Mouse (Mus musculus): ENCODE measurements around the gene Mlec. TPM values are rescaled to one million over a fixed set of nuclear protein-coding genes. Genes with fewer than 3 reads are reported as not detected.

Gene Mlec
- polyA plus RNA-seq, 1 experiment from 2014 or later, result 56.4 TPM

- Histone ChIP-seq H3K36me3 (ENCODE audit: control insufficient read depth, insufficient read depth, low read length) (peaks cover 3% of the 10 kb centered on the region), H3K4me1 (replicated peaks; ENCODE audit: control insufficient read depth, insufficient read depth, low read length) (no peaks in the 10 kb centered on the region), H3K9ac (ENCODE audit: low read length) (no peak overlapping the region), H3K27ac (ENCODE audit: low read depth, low read length) (no peak overlapping the region), H3K4me3 (ENCODE audit: low read depth, low read length) (no peak overlapping the region), H3K4me2 (ENCODE audit: low read depth, low read length, severe bottlenecking) (no peak overlapping the region), H3K27me3 (ENCODE audit: control insufficient read depth, insufficient read depth, low read length) (no peaks in the 10 kb centered on the region), H3K9me3 (ENCODE audit: control insufficient read depth, low read length) (no peaks in the 10 kb centered on the region)
- 64% methylated on average over 6 of the region's 6 CpGs for WGBS
- DNase-seq (ENCODE audit: low spot score) (no peak), ATAC-seq (replicated peaks; ENCODE audit: low FRiP score) (no peak)
Measured at GRCm38 (mm10) chr5:115144471-115144870, 13.5 kb downstream of the Mlec start.

GRCm38 (mm10) chr5:115143552-115143951, 14.4 kb downstream of the Mlec start:
- no peak for DNase-seq (ENCODE audit: low spot score)
- Histone ChIP-seq H3K4me1 (replicated peaks; ENCODE audit: control insufficient read depth, insufficient read depth, low read length) (no peaks in the 10 kb centered on the region), H3K27me3 (ENCODE audit: control insufficient read depth, insufficient read depth, low read length) (no peaks in the 10 kb centered on the region), H3K9me3 (ENCODE audit: control insufficient read depth, low read length) (no peaks in the 10 kb centered on the region), H3K4me3 (ENCODE audit: low read depth, low read length) (no peak overlapping the region), H3K9ac (ENCODE audit: low read length) (no peak overlapping the region), H3K4me2 (ENCODE audit: low read depth, low read length, severe bottlenecking) (no peak overlapping the region), H3K36me3 (ENCODE audit: control insufficient read depth, insufficient read depth, low read length) (no peaks in the 10 kb centered on the region), H3K27ac (ENCODE audit: low read depth, low read length) (no peak overlapping the region)
- 85% methylated on average over 10 of the region's 10 CpGs for WGBS
- no peak for ATAC-seq (replicated peaks; ENCODE audit: low FRiP score)

- Histone ChIP-seq H3K27me3 (ENCODE audit: control insufficient read depth, insufficient read depth, low read length) (no peaks in the 10 kb centered on the region), H3K36me3 (ENCODE audit: control insufficient read depth, insufficient read depth, low read length) (no peaks in the 10 kb centered on the region), H3K9me3 (ENCODE audit: control insufficient read depth, low read length) (no peaks in the 10 kb centered on the region), H3K9ac (ENCODE audit: low read length) (no peak overlapping the region), H3K27ac (ENCODE audit: low read depth, low read length) (no peak overlapping the region), H3K4me2 (ENCODE audit: low read depth, low read length, severe bottlenecking) (no peak overlapping the region), H3K4me1 (replicated peaks; ENCODE audit: control insufficient read depth, insufficient read depth, low read length) (no peaks in the 10 kb centered on the region), H3K4me3 (ENCODE audit: low read depth, low read length) (no peak overlapping the region)
- no peak for DNase-seq (ENCODE audit: low spot score)
- no peak for ATAC-seq (replicated peaks; ENCODE audit: low FRiP score)
- WGBS, result 90% methylated on average over 9 of the region's 9 CpGs
Measured at GRCm38 (mm10) chr5:115142166-115142697, 15.7 kb downstream of the Mlec start.

- WGBS, result 86% methylated on average over 3 of the region's 3 CpGs
- H3K4me2 ChIP-seq (ENCODE audit: low read depth, low read length, severe bottlenecking), result no peak overlapping the region
- H3K4me3 ChIP-seq (ENCODE audit: low read depth, low read length), result no peak overlapping the region
- H3K9ac ChIP-seq (ENCODE audit: low read length), result no peak overlapping the region
- no peaks in the 10 kb centered on the region for H3K27me3 ChIP-seq (ENCODE audit: control insufficient read depth, insufficient read depth, low read length)
- no peak overlapping the region for H3K27ac ChIP-seq (ENCODE audit: low read depth, low read length)
- H3K9me3 ChIP-seq (ENCODE audit: control insufficient read depth, low read length), result no peaks in the 10 kb centered on the region
- ATAC-seq (replicated peaks; ENCODE audit: low FRiP score), result no peak
- no peak for DNase-seq (ENCODE audit: low spot score)
- no peaks in the 10 kb centered on the region for H3K36me3 ChIP-seq (ENCODE audit: control insufficient read depth, insufficient read depth, low read length)
- no peaks in the 10 kb centered on the region for H3K4me1 ChIP-seq (replicated peaks; ENCODE audit: control insufficient read depth, insufficient read depth, low read length)
Measured at GRCm38 (mm10) chr5:115140726-115141125, 17.3 kb downstream of the Mlec start.

- H3K27ac ChIP-seq (ENCODE audit: low read depth, low read length), result no peak overlapping the region
- no peaks in the 10 kb centered on the region for H3K27me3 ChIP-seq (ENCODE audit: control insufficient read depth, insufficient read depth, low read length)
- no peaks in the 10 kb centered on the region for H3K4me1 ChIP-seq (replicated peaks; ENCODE audit: control insufficient read depth, insufficient read depth, low read length)
- WGBS, result 80% methylated on average over 4 of the region's 4 CpGs
- no peak for DNase-seq (ENCODE audit: low spot score)
- H3K36me3 ChIP-seq (ENCODE audit: control insufficient read depth, insufficient read depth, low read length), result no peaks in the 10 kb centered on the region
- ATAC-seq (replicated peaks; ENCODE audit: low FRiP score), result no peak
- no peaks in the 10 kb centered on the region for H3K9me3 ChIP-seq (ENCODE audit: control insufficient read depth, low read length)
- H3K9ac ChIP-seq (ENCODE audit: low read length), result no peak overlapping the region
- H3K4me2 ChIP-seq (ENCODE audit: low read depth, low read length, severe bottlenecking), result no peak overlapping the region
- H3K4me3 ChIP-seq (ENCODE audit: low read depth, low read length), result no peak overlapping the region
Measured at GRCm38 (mm10) chr5:115139124-115139523, 18.9 kb downstream of the Mlec start.

GRCm38 (mm10) chr5:115134234-115135165, 23.5 kb downstream of the Mlec start, which contains the start of gene Unc119b:
TSS of gene Unc119b (minus strand) at chr5:115134975.
- under 1% methylated on average over 57 of the region's 81 CpGs for WGBS

GRCm38 (mm10) chr5:115133358-115134066, 24.5 kb downstream of the Mlec start:
- WGBS, result 62% methylated on average over 6 of the region's 6 CpGs
- Histone ChIP-seq H3K4me2 (ENCODE audit: low read depth, low read length, severe bottlenecking) (peak overlapping the region; percentile 87), H3K9ac (ENCODE audit: low read length) (peak overlapping the region; percentile 88), H3K9me3 (ENCODE audit: control insufficient read depth, low read length) (no peaks in the 10 kb centered on the region), H3K36me3 (ENCODE audit: control insufficient read depth, insufficient read depth, low read length) (peaks cover 2% of the 10 kb centered on the region; the same call in 1 of the 2 replicates), H3K4me3 (ENCODE audit: low read depth, low read length) (peak overlapping the region; percentile 98), H3K27ac (ENCODE audit: low read depth, low read length) (no peak overlapping the region), H3K4me1 (replicated peaks; ENCODE audit: control insufficient read depth, insufficient read depth, low read length) (peaks cover 5% of the 10 kb centered on the region; the same call in 1 of the 2 replicates), H3K27me3 (ENCODE audit: control insufficient read depth, insufficient read depth, low read length) (no peaks in the 10 kb centered on the region)
- DNase-seq (ENCODE audit: low spot score) (no peak), ATAC-seq (replicated peaks; ENCODE audit: low FRiP score) (no peak)

More at GRCm38 (mm10) chr5:115134234-115135165, 23.5 kb downstream of the Mlec start, which contains the start of gene Unc119b:
- peak within 1 kb of the TSS; percentile 98 for H3K4me3 ChIP-seq (ENCODE audit: low read depth, low read length)
- peak within 1 kb of the TSS; percentile 88 for H3K9ac ChIP-seq (ENCODE audit: low read length)
- H3K4me1 ChIP-seq (replicated peaks; ENCODE audit: control insufficient read depth, insufficient read depth, low read length), result peaks cover 5% of the 10 kb centered on the region; the same call in 1 of the 2 replicates
- H3K9me3 ChIP-seq (ENCODE audit: control insufficient read depth, low read length), result no peaks in the 10 kb centered on the region
- ATAC-seq (replicated peaks; ENCODE audit: low FRiP score) (peak; percentile 93), DNase-seq (ENCODE audit: low spot score) (peak; percentile 95)
- H3K27ac ChIP-seq (ENCODE audit: low read depth, low read length), result no peak within 1 kb of the TSS; the same call in 1 of the 2 replicates
- peak within 1 kb of the TSS; percentile 87 for H3K4me2 ChIP-seq (ENCODE audit: low read depth, low read length, severe bottlenecking)
- H3K27me3 ChIP-seq (ENCODE audit: control insufficient read depth, insufficient read depth, low read length), result no peaks in the 10 kb centered on the region
- H3K36me3 ChIP-seq (ENCODE audit: control insufficient read depth, insufficient read depth, low read length), result no peaks in the 10 kb centered on the region

- Histone ChIP-seq H3K27me3 (ENCODE audit: control insufficient read depth, insufficient read depth, low read length) (no peaks in the 10 kb centered on the region), H3K4me2 (ENCODE audit: low read depth, low read length, severe bottlenecking) (0 out of 2 replicates have a peak overlapping the region, but pooled peaks have one; percentile 15), H3K9ac (ENCODE audit: low read length) (no peak overlapping the region), H3K27ac (ENCODE audit: low read depth, low read length) (no peak overlapping the region), H3K4me3 (ENCODE audit: low read depth, low read length) (no peak overlapping the region), H3K4me1 (replicated peaks; ENCODE audit: control insufficient read depth, insufficient read depth, low read length) (peaks cover 5% of the 10 kb centered on the region; the same call in 1 of the 2 replicates), H3K9me3 (ENCODE audit: control insufficient read depth, low read length) (no peaks in the 10 kb centered on the region), H3K36me3 (ENCODE audit: control insufficient read depth, insufficient read depth, low read length) (peaks cover 7% of the 10 kb centered on the region; the same call in 1 of the 2 replicates)
- DNase-seq (ENCODE audit: low spot score) (no peak), ATAC-seq (replicated peaks; ENCODE audit: low FRiP score) (no peak)
- 89% methylated on average over 8 of the region's 8 CpGs for WGBS
Measured at GRCm38 (mm10) chr5:115132465-115132864, 25.5 kb downstream of the Mlec start.

Data from forebrain, embryonic 11.5 days (tissue).